Mouse (Mus musculus) common myeloid progenitor, adult 5-6 weeks (primary cell): ENCODE data around the gene Gzf1. TPM values are rescaled to one million over a fixed set of nuclear protein-coding genes. Genes with fewer than 3 reads are reported as not detected.
A peak's percentile ranks its signal among the peaks of the same experiment; 100 is the strongest.

Experiments used
- ATAC-seq: replicated peaks from 2 replicates; pipeline ENCODE4 v1.8.0; 2016; ENCODE audit warnings: low read depth, mild to moderate bottlenecking, moderate TSS enrichment, inconsistent platforms; ENCODE audit not compliant: poor library complexity, severe bottlenecking
- total RNA-seq: library from RNA; stranded (forward); fragments of 200-1000, 187-1606 nt; gene quantifications from 2 replicates; pipeline ENCODE4 v1.2.3, GENCODE M21; 2017

Gene Gzf1
- total RNA-seq, 1 experiment from 2014 or later: 20.6 TPM

GRCm38 (mm10) chr2:148690781-148691180, 10.0 kb downstream of the Gzf1 start:
- no peak for ATAC-seq

DNA sequence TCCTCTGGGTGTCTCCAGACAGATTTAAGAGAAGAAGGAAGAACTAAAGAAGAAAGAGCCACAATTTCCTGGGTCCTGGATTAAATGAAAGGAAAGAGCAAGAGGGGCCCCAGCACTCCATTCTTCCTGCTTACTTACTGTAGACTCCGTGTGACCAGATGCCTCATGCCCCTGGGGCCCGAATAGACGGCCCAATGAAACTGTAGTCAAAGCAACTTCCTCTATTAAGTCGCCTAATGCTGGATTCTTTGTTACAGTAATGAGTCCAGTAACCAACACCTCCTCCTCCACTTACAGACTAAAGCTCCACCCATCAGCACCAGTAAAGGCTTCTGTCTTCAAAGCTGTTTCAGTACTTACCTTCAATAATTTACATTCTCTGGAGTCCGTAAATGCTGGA, 17.7 kb downstream of the Gzf1 start:
- ATAC-seq: peak; percentile 52; the same call in 1 of the 2 replicates

DNA sequence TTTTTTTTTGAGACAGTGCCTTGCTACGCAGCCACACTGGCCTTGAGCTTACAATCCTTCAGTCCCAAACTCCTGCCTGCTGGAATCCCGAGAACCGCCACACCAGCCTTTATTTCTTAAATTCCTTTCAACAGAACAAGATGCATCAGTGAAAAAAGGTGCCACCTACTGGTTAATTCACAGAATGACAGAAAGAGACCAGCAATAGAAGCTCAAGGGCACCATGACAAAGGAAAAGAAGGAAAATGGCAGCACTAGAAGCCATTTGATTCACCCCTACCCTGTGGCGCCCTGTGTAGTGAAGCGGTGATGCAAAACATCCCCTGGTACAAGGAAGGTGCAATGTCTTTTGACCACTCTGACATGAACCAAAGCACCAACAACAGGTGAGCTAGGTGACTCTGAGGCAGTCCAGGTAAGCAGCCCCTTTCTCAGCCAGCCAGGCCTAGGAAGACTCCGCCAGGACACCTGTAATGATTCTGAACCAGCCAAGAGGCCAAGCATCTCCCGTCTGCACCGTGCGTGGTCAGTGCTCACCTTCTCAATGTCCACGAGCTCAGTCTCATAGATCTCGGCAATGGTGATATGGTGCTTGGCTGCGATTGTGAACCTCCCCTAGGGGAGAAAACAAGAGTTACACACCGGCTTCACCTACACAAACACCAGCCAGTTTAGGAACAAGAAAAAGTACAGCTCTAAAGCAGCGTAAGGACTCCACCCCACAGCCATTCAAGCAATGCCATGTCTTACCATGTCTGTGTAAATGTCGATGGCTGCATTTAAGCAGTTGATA, 25.8 kb downstream of the Gzf1 start:
- peak; percentile 85 for ATAC-seq

- ATAC-seq: no peak
Measured at GRCm38 (mm10) chr2:148707202-148707530, 26.3 kb downstream of the Gzf1 start.

DNA sequence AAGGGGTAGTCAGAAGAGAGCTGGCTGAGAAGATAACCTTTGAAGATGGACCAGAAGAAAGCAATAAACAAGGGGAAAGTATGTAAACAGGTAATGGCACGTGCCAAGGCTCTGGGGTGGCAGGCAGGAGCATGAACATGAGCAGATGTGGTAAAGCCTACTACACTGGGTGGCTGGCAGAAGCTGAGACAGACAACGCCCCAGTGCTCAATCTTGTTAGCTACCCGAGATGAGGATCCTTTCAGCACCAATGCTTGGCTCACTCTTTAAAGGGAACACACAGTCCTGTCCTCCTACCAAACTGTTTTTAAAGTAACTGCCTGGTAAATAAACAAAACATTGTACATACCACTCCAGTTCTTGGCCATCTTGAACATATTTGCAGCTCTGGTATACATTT, 31.5 kb downstream of the Gzf1 start:
- no peak for ATAC-seq

GRCm38 (mm10) chr2:148717072-148717471, 36.2 kb downstream of the Gzf1 start:
- ATAC-seq: no peak

DNA sequence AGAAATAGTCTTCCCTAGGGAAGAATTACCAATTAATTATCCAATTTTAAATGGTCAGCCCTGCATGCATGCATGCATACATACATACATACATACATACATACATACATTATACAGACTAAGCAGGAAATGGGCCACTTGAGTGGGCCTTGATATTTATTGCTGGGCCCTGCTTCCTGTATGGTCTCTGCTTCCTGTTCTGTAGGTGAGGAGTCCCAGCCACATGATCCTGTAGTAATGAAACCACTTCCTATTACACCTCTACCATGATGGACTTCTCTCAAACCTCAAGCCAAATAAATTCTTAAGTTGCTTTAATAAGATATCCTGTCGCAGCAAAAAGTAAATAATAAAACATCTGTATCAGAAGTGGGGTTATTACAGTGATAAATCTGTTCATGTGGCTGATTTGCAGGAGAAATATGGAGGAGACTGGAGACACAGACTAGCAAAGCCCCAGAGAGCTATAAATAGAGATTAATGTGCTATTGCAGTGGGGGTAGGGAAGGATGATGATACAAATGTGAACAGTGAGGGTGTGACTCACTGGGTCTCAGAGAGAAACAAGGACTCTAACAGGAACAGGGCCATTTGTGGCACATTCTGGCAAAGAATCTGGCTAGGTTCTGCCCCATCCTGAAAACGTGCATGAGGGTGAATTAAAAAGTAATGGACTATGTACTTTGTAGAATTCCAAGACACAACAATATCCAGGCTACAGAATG, 38.6 kb downstream of the Gzf1 start:
- ATAC-seq: peak; percentile 54; the same call in 1 of the 2 replicates

DNA sequence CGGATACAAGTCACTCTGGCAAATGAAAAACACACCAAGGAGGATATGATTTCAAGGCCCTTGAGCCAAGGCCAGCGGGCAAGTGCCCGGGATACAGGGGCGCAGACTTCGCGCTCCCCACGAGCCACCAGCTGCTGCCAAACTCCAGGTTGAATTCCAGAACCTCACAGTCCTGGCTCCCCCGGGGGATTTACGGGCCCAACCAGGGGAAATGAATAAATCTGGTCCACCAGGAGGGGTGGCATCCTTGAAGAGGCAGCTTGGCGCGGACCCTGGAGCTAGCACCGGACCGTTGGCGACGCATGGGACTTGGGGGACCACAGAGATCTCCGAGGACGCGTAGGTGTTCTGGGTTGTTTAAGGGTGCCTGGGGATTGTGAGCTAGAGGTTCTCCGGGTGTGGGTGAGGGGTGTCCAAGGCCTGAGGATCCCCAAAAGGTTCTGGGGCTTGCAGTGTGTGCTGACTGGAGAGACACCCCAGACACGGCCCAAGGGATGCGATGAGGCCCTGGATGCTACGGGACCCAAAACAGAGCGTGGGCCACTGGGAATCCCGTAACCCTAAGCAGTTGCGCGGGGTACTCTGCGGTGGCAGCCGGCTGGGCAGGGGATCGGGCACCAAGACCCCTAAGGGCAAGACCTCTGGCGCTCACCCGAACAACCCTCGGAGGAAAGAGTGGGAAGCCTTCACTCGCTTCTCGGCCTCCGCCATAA, 50.9 kb downstream of the Gzf1 start:
- ATAC-seq: peak; percentile 37

GRCm38 (mm10) chr2:148732327-148733000, 51.6 kb downstream of the Gzf1 start, which contains the start of gene Napb:
Gene Napb (minus strand): TSS chr2:148732467.
- peak; percentile 98 for ATAC-seq

Other genes with a start within 250 kb of the Gzf1 start
- 118 TPM in 2 replicates for gene Cd93, start 237.5 kb upstream of the Gzf1 start, total RNA-seq
- 34.9 and 40.3 TPM in 2 replicates for gene Nxt1, start 8.4 kb upstream of the Gzf1 start, total RNA-seq
- 1.1 and 2.1 TPM in 2 replicates for gene Napb, start 51.4 kb downstream of the Gzf1 start, total RNA-seq
- not detected in 2 replicates for gene Cstl1, start 69.3 kb downstream of the Gzf1 start, total RNA-seq
- not detected in 2 replicates for gene Cst11, start 90.5 kb downstream of the Gzf1 start, total RNA-seq
- gene 8030411F24Rik, start 101.0 kb downstream of the Gzf1 start, total RNA-seq: not detected in 2 replicates
- not detected in 2 replicates for gene Cst12, start 108.3 kb downstream of the Gzf1 start, total RNA-seq
- gene Cst8, start 117.8 kb downstream of the Gzf1 start, total RNA-seq: not detected in 2 replicates
- gene Cst13, start 139.1 kb downstream of the Gzf1 start, total RNA-seq: not detected in 2 replicates
- gene Cst9, start 154.1 kb downstream of the Gzf1 start, total RNA-seq: not detected in 2 replicates
- gene 9230104L09Rik, start 184.0 kb downstream of the Gzf1 start, total RNA-seq: not detected in 2 replicates
- 267 and 297 TPM in 2 replicates for gene Cst3, start 194.7 kb downstream of the Gzf1 start, total RNA-seq